Mouse (Mus musculus) heart, postnatal 25 days (tissue): ENCODE results near the gene Adgrb3. TPM values are rescaled to one million over a fixed set of nuclear protein-coding genes. Genes with fewer than 3 reads are reported as not detected.
A peak's percentile ranks its signal among the peaks of the same experiment; 100 is the strongest.

Source experiments
- DNase-seq: peaks from one replicate; pipeline ENCODE4 v3.0.0; 2022; ENCODE audit warnings: low spot score
- intact Hi-C: fragments of 180-260 bp; cut with DNase I; formaldehyde crosslinking; loops from one replicate; pipeline ENCODE4 v1.15.1; 2025
- total RNA-seq, 2 experiments: library from RNA; stranded (reverse); gene quantifications; 2 replicates each; pipeline ENCODE4 v1.2.3; 2021

Adgrb3 gene
- total RNA-seq, 2 experiments from 2014 or later: not detected

DNA sequence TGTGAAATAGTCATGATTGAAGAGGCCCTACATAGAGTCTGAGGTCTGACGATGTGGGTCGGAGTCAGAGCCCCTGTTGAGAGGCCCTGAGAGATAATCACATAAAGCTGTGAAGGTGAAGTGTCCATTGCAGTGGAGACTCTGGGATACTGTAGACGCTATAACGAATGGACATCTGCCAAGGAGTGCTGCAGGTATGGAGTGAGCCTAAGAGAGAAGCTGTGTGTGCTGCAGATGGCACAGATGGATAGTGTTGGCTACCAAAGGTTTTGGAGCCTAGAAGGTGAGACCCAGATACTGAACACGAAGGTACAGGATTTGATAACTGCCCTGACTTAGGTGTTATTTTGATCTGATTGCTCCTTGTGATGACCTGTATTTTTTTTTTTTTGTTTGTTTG lies 474.0 kb downstream of the Adgrb3 start:
- intact Hi-C loops: no loop called here
- no peak for DNase-seq

DNA sequence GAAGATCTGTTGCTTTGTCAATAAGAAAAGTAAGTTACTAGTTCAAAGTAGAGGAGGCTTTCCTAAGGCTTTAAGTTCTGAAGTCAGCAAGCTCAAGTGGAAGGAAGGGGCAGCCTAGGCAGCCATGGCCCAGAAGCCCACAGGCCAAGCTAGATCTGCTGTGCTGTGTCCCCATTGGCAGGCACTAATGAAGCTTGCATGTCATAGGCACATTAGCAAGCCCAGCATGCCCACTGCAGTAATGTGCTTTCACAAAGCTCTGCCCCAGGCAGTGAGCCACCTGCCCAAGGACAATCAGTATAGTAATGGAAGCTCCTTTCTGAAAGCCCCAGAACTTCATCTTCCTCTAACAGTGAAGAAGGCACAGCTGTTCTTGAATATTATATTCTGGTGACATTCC lies 484.6 kb downstream of the Adgrb3 start:
- no peak for DNase-seq
- intact Hi-C loops: no loop called here

DNA sequence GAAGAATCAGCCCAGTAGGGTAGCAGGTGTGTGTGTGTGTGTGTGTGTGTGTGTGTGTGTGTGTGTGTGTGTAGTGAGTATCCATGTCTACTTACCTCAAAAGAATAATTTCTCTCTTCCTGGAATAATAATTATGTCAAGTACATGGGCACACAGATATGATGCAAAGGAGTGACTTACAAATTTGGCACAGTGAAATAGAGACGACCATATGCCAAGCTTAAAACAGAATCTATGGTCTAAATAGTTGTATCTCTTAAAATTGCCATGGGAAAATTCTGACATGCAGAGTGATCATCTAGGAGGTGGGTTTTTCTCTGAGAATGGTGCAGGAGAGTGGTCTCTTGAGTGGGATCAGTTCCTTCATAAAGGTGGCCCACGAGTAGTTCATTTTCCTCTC lies 504.1 kb downstream of the Adgrb3 start:
- no peak for DNase-seq
- intact Hi-C loops: no loop called here

DNA sequence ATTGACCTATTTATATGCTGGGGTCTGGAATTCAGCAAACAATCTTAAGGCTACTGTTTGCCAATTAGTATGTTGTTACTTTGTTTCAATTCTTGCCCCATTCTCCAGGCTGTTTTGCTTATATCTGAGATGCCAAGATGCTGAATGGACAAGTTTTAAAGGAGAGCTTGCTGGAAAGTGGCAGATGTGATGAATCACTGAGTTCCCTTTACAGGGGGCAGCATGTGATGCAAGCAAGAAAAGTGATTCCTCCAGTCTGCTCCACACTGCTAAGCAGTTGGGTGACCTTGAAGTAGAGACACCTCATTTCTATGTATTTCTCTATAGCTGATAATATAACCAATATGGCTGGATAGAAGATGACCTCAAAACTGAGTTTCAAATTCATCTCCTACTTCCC lies 512.4 kb downstream of the Adgrb3 start:
- intact Hi-C loops: no loop called here
- DNase-seq: no peak

DNA sequence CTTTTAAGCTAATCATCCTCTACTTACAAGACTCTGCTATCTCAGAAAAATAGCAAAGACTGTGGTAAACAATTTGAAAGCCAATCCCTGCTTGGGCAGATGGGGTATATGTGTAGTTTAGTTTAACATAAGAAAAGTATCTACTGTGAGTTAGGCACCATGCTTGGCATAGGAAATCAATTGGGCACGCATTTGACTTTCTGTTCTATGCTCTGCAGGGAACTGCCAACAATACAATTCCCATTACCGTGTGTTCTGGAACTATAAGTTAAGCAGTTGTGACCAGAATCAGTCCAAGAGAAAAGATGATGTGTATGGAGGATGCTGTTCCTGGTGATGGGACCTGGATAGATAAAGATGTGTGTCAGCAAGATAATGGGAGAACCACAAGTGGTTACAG lies 517.2 kb downstream of the Adgrb3 start:
- no peak for DNase-seq
- intact Hi-C loops: no loop called here

DNA sequence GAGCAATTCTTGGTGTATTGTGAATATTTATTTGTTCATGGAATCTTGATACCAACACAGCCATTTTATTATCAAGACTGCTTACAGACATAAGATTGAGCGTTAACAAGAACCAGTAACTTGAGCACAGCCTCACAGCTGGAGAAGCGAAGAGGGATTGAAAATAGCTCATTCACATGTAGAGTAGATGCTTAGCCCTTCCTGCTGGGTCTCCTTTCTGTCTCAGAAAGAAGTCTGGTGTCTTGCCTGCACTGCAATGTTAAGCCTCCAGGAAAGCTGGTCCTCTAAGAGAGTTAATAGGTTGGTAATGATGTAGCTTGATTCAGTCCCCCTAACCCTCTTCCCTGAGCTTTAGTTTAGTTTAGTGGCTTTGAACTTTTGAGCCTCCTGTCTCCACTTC lies 519.4 kb downstream of the Adgrb3 start:
- intact Hi-C loops: no loop called here
- DNase-seq: no peak

DNA sequence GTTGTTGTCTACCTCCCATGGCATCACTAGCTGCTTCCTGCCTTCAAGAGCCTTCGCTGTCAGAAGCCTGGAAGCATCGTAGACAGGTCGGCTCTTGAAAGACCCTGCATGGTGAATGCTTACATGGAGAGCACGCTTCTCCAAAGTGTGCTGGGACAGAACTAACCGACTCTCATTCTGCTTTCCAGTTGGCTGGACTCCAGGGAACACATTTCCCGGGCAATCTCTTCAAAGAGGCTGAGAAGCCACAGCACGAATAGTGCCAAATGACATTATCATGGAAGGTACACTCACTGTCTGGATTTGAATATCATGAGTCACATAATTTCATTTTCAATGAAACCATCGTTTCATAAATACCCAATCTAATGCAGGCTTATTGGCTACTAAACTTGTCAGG lies 548.0 kb downstream of the Adgrb3 start:
- intact Hi-C loops: no loop called here
- no peak for DNase-seq

DNA sequence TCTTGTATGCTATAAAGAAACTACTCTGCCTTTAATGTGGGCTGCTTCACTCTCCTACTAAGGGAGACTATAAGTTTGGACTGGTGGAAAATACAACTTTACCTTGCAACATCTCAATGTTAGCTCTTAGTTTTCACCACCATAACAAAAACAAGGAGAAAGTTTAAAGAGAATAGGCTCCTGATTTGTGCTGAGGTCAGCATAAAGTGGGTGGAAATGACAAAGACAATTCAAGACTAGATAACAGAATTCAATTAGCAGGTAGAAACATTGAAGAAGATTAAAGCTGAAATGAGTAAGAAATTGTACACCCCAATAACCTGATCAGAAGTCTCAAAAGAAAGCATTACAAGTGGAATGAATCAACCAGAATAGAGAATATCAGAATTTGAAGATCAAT lies 578.9 kb downstream of the Adgrb3 start:
- intact Hi-C loops: no loop called here
- no peak for DNase-seq

DNA sequence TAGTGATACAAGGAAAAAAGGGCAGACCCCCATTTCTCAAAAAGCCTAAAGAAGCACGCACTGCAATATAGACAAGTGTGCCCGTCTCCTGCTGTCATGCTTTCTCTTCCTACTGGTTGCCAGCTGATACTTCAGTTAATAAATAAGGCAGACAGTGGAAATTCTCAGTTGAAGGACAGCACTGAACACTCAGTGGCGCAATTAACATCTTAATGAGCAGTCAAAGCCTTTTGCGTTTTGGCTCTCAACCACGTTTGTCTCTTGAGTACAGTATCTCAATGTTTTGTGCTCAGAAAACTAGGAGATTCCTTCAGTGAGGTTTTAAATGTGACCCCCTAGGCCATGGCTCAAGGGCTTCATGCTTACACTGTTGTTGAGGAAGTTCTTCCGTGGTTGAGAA lies 587.1 kb downstream of the Adgrb3 start:
- intact Hi-C loops: no loop called here
- no peak for DNase-seq

DNA sequence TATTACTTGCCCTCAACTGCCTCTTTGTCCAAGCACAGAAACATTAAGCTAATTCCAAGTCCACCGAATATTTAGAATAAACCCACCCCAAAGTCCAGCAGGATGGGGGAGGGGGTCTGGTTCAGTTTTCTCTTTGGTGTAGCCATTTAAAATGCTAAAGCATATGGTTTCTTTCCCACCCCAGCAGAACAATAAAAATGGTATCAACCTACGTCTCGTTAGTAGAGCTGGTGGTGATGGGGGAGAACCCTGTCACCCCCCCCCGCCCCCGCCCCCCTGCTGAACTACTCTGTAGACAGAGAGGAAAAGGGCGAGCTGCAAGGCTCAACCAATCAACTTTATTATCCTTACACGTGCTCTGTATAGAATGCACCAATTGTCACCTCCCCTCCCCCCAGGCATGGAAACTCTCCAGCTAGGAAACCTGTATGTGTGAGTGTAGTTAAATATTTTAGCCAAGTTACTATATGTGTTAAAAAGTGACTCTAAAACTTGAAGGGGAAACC lies 600.2 kb downstream of the Adgrb3 start:
- intact Hi-C loops: no loop called here
- no peak for DNase-seq

DNA sequence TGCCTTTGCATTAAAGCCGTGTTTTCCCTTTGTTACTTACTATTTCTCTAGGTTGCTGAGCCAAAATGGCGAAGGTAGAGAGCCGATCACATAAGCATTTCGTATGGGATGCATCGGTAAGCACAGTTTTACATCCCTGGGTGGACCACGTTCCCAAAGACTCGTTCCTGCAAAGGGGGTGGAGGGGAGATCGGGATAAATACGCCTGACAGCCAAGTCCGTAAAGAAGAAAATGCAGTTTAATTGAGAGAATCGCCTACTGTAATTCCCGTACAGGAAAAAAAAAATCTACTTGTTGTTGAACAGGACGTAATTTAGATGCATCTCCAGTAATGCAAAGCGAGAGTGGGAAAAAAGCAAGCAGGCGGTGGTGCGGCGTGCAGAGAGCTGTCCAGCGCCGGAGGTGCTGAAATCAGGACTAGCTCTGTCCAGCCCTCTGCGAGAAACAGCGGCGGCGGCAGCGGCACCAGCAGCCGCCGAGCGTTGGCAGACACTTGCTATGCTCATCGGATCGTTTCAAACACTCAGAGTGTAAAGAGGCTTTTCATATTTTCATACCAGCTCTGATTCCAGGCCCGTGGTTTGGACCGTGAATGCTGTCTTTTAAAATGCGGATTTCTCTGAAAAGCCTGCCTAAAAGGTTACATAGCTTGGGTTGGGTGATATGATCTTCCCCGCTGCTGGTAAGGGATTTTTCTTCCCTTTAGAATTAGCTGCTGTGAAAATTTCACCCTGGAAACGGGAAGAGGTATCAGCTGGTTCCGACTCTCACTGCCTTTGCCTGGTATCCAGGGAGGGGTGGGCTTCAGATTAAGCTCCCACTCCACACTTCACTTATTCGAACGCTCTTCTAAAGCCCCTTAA lies 600.9 kb downstream of the Adgrb3 start:
- peak; percentile 2 for DNase-seq
- intact Hi-C loops: no loop called here

DNA sequence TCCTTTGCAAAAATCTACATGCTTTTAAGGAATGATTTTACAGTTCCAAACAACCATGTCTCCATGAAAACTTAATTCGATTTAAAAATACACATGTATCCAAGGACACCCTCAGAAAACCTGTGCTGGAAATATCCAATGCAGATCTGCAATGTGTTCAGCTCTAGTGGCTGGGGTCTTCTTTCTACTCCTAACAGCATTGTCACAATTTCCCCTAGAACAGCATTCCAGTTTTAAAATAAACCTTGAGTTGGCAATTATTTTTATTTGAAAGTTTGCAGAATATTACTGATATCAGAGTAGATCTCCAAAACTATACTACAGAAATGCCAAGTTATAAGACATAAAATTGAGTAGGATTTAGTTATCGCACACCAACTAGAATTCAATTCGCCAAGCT lies 601.6 kb downstream of the Adgrb3 start:
- DNase-seq: no peak
- intact Hi-C loops: no loop called here

DNA sequence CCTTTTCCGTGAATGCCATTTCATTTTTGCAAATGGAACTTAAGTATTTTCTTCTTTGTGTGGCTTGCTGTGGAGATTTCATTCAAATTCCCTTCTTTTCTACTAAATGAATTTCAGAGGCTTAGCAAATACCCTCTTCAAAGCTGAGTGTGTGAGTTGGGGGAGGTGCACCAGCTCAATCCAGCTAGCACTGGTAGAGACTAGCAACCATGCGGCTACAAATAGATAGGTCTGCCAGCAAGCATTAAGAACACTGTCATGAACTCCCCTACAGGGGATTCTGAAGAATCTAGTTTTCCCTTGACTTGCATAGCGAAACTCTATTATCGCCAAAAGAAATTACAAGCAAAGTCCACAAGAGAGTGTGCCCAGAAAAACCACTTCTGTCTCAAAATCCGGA lies 624.9 kb downstream of the Adgrb3 start:
- no peak for DNase-seq
- intact Hi-C loops: no loop called here

DNA sequence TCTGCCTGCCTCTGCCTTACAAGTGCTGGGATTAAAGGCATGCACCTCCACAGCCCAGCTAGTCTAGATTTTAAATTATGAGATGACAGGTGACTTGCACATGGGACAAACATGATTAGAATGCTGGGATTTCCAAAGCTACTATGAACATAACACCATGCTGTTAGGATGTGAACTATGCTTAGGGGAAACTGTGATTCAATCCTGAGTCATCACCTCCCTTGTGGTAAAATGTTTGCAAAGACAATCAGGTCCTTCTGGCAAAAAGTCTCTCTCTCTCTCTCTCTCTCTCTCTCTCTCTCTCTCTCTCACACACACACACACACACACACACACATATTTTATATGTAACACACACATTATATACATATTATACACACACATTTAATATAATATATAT lies 630.1 kb downstream of the Adgrb3 start:
- DNase-seq: no peak
- intact Hi-C loops: no loop called here

DNA sequence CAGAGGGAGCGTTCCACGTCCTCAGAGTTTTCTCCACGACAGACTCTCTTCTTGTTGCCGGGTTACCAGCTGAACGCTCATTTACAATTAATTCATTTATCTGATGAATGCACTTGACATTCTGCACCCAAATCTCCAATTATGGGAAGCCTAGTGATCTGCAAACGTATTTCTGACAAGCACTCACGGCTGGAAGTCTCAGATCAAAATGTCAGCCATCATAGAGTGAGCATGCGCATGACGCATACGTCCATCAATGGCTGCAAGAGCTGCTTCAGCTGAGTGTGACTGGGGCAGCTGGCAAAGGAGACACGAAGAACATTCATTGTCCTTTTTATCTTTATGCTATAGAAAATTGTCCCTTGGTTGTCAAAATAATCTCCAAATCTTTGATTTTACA lies 637.5 kb downstream of the Adgrb3 start:
- intact Hi-C loops: no loop called here
- no peak for DNase-seq

DNA sequence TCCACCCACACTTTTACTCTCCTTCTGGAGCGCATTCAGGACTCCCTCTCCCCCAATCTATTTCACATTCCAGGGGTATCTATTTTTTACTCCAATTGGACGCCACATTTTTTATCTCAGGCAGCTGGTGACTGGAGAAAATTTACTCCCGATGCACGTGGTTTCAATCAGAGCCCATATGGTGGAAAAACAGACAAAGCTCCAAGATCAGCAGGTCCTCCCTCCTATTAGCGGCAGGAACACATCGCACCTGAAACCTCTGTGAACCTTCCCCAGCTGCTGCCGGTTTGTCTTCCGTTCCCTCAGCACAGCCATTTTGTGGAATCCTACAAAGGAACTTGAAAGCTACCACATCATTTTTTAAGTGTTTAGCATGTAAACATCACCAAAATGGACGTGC lies 640.2 kb downstream of the Adgrb3 start:
- no peak for DNase-seq
- intact Hi-C loops: no loop called here

DNA sequence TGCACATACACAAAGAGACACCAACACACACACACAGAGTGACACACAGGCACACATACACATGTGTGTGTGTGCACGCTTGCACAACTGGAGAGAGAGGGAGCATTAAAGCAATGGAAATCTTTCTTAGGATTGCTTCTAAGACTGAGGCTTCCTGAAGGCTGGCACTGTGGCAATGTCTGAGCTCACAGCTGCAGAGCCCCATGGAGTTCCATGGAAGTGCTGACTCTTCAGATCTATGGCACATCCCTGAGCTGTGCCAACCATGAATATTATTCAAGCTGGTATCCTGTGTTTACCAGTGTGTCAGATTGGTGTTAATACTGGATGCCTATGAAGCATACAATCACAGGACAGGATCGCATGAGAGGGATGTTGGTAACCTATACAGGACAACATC lies 643.6 kb downstream of the Adgrb3 start:
- intact Hi-C loops: no loop called here
- no peak for DNase-seq

DNA sequence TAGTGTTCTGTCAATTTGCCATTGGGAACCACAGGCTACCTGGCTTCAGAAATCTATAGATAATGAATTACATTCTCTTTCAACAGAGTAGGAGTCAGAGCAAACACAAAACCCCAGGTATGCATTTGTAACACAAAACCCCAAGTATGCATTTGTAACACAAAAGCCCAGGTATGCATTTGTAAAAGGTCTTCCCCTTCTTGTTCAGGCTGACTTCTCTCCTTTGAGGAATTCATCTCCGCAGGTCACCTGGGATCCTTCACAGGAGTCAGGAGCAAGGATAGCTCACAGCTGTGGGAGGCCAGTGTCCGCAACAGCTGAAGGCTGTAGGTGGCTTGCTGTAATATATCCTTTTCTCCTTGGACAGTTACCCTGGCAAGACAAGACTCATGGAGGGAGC lies 647.6 kb downstream of the Adgrb3 start:
- intact Hi-C loops: no loop called here
- DNase-seq: no peak

DNA sequence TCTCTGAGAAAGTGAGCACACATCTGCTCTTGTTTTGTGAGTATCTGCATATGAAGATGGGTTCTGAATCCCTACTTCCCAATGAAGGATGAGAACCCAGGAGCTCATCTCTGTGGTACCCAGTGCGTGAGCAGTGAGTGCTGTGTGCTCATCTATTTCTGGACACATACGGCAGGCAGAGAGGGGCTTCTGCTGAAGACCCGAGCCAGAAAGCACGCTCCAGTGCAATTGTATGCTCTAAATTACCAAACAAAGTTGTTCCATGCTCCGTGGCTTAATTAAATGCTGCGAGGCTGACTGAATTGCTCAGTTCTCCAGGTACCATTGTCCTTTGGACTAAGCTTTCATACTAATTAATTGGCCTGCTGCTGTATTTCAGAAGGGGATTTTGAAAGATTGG lies 648.9 kb downstream of the Adgrb3 start:
- intact Hi-C loops: no loop called here
- DNase-seq: no peak

DNA sequence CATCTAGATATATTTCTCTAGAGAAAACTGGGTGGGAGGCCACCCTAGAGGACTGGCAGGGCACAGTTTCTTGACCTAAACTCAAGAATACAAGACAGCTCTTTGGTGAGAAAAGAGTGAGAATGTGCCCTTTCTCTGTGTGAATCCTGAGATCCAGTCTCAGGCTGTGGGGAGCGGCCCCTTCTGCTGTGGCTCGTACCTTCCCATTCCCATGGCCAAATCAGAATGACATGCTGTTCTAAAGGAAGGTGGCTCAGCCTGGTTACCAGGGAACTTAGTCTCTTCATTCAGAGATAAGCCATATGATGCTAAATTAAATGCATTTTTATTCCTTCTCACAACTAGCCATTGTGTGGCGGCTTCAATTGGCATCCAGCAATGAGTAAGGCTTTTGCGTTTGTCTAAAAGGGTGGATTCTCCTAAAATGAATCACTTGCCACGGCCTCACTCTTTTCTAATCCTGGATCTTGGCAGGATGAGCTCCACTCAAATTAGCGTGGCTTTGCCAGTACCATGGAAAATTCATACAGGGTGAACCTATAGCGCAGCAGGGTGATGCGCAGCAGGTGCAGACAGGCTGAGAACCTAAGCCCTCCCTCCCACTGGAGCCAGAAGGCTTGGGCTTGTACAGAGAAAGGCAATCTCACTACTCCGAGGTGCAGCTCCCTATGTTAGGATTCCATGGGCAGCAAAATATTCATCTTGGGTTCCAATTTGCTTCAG lies 649.5 kb downstream of the Adgrb3 start:
- intact Hi-C loops: no loop called here
- DNase-seq: no peak

DNA sequence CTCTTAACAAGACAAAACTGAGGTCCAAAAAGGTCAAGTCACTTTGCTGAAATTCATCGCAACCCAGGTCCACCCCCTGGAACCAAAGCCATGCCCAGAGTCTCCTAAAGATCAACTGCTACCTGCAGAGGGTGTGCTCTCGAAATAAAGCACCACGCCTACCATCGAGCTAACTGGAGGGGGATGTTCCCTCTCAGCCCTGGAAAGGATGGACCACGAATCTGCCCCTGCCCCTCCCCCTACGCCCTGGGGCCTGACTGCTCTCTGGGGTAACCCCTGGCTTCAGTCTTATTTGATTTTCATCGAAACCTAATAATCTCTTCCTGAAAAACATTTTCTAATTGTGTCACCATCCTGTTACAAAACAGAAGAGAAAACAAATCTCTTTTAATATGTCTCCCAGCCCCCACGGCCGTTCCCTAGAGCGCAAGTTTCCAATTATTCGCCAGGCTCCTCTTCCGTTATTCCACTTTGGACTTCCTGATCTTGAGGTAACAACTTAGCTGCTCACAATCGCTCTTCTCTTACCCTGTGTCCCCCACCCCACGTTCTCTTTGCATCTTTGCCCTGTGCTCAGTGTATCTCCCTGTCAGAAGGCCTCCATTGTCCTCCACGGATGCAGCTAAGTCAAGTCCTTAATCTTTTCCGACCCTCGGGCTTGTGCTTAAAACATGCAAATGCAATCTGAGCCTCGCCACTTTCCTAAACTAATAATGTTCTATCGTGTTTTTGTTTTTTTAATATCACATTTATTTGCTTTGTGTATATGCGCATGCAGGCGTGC lies 651.0 kb downstream of the Adgrb3 start:
- intact Hi-C loops: no loop called here
- DNase-seq: no peak
